Comparison of ENCODE assay signal across 9 mouse cellular contexts in the genomic region with DNA sequence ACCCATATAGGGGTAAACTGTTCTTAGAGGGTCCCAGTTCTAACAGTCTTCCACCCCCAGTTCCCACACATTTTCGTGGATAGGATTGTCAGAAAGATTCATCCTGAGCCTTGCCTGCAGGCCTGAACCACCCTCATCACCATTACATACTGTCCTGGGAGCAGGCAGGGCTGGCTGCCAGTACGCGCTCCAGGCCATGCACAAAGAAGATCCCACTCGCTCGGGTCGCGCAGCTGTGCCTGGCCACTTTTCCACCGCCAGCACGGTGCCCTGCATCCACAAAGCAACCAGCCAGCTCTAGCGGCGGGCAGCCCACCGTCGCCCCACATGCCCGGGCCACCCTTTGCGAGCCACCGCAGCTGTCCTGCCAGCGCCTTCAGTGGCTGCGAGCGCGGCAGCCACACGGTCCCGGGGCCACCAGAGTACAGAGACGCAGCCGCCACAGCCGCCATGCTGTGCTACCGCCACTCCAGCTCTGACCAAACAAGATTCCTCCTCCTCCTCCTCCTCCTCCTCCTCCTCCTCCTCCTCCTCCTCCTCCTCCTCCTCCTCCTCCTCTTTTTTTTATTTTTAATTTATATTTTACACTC. TPM values are rescaled to one million over a fixed set of nuclear protein-coding genes. Genes with fewer than 3 reads are reported as not detected.
A peak's percentile ranks its signal among the peaks of the same experiment; 100 is the strongest.
DNase-seq lines count a peak whose midpoint lies in the region; ATAC-seq and TF ChIP-seq lines count a peak whose summit lies in the region.
"Had no signal": no experiment of that assay in that cellular context is flagged by ENCODE, and none has a peak within 500 bp of the region (broad histone marks: within the 10 kb centered on the region; RNA-seq: fewer than 3 reads in every experiment).

No protein-coding gene starts in this region.

- H3K4me3 ChIP-seq in layer of hippocampus, adult 2 months, result peak overlapping the region; percentile 30; the same call in 1 of the 2 replicates
- H3K4me3 ChIP-seq in embryonic facial prominence, embryonic 11.5 days (ENCODE audit: low read depth, low read length), result no peak overlapping the region
- peak overlapping the region; percentile 18; the same call in 1 of the 2 replicates for H3K4me3 ChIP-seq in hindbrain, embryonic 12.5 days
- H3K4me3 ChIP-seq in midbrain, embryonic 15.5 days, result peak overlapping the region; percentile 27

- H3K9ac ChIP-seq in embryonic facial prominence, embryonic 11.5 days (replicated peaks; ENCODE audit: low read length), result 0 out of 2 replicates have a peak overlapping the region, but pooled peaks have one; percentile 22
- 0 out of 2 replicates have a peak overlapping the region, but pooled peaks have one; percentile 13 for H3K9ac ChIP-seq in hindbrain, embryonic 12.5 days
- 0 out of 2 replicates have a peak overlapping the region, but pooled peaks have one; percentile 6 for H3K9ac ChIP-seq in midbrain, embryonic 15.5 days

- H3K36me3 ChIP-seq in embryonic facial prominence, embryonic 11.5 days (replicated peaks; ENCODE audit: control insufficient read depth, insufficient read depth, low read depth, low read length), result no peaks in the 10 kb centered on the region
- H3K36me3 ChIP-seq in hindbrain, embryonic 12.5 days, result no peaks in the 10 kb centered on the region
- H3K36me3 ChIP-seq in midbrain, embryonic 15.5 days (replicated peaks), result no peaks in the 10 kb centered on the region

- no peak overlapping the region for H3K27ac ChIP-seq in layer of hippocampus, adult 2 months
- H3K27ac ChIP-seq in embryonic facial prominence, embryonic 11.5 days (replicated peaks; ENCODE audit: low read depth, low read length), result no peak overlapping the region
- H3K27ac ChIP-seq in hindbrain, embryonic 12.5 days, result no peak overlapping the region
- no peak overlapping the region for H3K27ac ChIP-seq in midbrain, embryonic 15.5 days

- H3K4me2 ChIP-seq in embryonic facial prominence, embryonic 11.5 days (ENCODE audit: low read depth, low read length), result peak overlapping the region; percentile 21; the same call in 1 of the 2 replicates
- H3K4me2 ChIP-seq in hindbrain, embryonic 12.5 days (replicated peaks), result peak overlapping the region; percentile 21; the same call in 1 of the 2 replicates
- peak overlapping the region; percentile 39 for H3K4me2 ChIP-seq in midbrain, embryonic 15.5 days

- no peak for DNase-seq in layer of hippocampus, adult 2 months (ENCODE audit: low spot score in 2 of 2)
- DNase-seq in layer of hippocampus, adult 9-10 months (ENCODE audit: low spot score), result no peak
- DNase-seq in embryonic facial prominence, embryonic 11.5 days (ENCODE audit: low spot score), result no peak
- no peak for DNase-seq in gastrocnemius, postnatal 36 days

- H3K9me3 ChIP-seq in embryonic facial prominence, embryonic 11.5 days (replicated peaks; ENCODE audit: control insufficient read depth, low read length), result no peaks in the 10 kb centered on the region
- H3K9me3 ChIP-seq in hindbrain, embryonic 12.5 days (replicated peaks), result no peaks in the 10 kb centered on the region
- no peaks in the 10 kb centered on the region for H3K9me3 ChIP-seq in midbrain, embryonic 15.5 days

- TF ChIP-seq CTCF in layer of hippocampus, adult 2 months (conservative IDR thresholded peaks at IDR 0.05), result no peak

- 41% methylated on average over 21 of the region's 26 CpGs for WGBS in embryonic facial prominence, embryonic 11.5 days
- 48% methylated on average over 22 of the region's 26 CpGs for WGBS in hindbrain, embryonic 12.5 days
- 67% methylated on average over 24 of the region's 26 CpGs for WGBS in midbrain, embryonic 15.5 days

- H3K4me1 ChIP-seq in embryonic facial prominence, embryonic 11.5 days (ENCODE audit: control insufficient read depth, insufficient read depth, low read length), result no peaks in the 10 kb centered on the region
- H3K4me1 ChIP-seq in hindbrain, embryonic 12.5 days, result no peaks in the 10 kb centered on the region
- H3K4me1 ChIP-seq in midbrain, embryonic 15.5 days, result no peaks in the 10 kb centered on the region

- intact Hi-C loops in gastrocnemius, postnatal 36 days (cut with DNase I), result no loop called here

- ATAC-seq in embryonic facial prominence, embryonic 11.5 days (replicated peaks; ENCODE audit: insufficient number of reproducible peaks, low FRiP score, low TSS enrichment, low read depth), result no peak
- ATAC-seq in hindbrain, embryonic 12.5 days (ENCODE audit: low FRiP score), result no peak
- ATAC-seq in midbrain, embryonic 15.5 days (replicated peaks), result peak; percentile 70
- no peak for ATAC-seq in cerebellum, adult (ENCODE audit: insufficient number of reproducible peaks, low FRiP score, low TSS enrichment)
- ATAC-seq in inflammation-experienced regulatory T-cells, adult 6 months, result no peak
- ATAC-seq: Patski had no signal

- H3K27me3 ChIP-seq in embryonic facial prominence, embryonic 11.5 days (ENCODE audit: control insufficient read depth, insufficient read depth, low read length), result peaks cover 3% of the 10 kb centered on the region; the same call in 1 of the 2 replicates
- H3K27me3 ChIP-seq in hindbrain, embryonic 12.5 days, result peaks cover 28% of the 10 kb centered on the region
- peaks cover 24% of the 10 kb centered on the region for H3K27me3 ChIP-seq in midbrain, embryonic 15.5 days (replicated peaks)

RNA-seq across cellular contexts. Expression of a gene that starts 31.8 kb away (rescaled TPM):
- total RNA-seq in layer of hippocampus, adult 2 months (2021), result 100 to 1,000 TPM; 138 to 146 TPM
- polyA plus RNA-seq in embryonic facial prominence, embryonic 11.5 days (2014; fragmentation: Nextera tagmentation; extraction: Ambion mirVana), result 14.8 and 18.4 TPM in 2 replicates
- polyA plus RNA-seq in hindbrain, embryonic 12.5 days (2016; fragmentation: Nextera tagmentation; extraction: Ambion mirVana), result 90.3 and 92.9 TPM in 2 replicates
- 260 and 264 TPM in 2 replicates for polyA plus RNA-seq in midbrain, embryonic 15.5 days (2015; fragmentation: Nextera tagmentation; extraction: Ambion mirVana)
- 1 to 10 TPM; 1.1 to 1.2 TPM for total RNA-seq in gastrocnemius, postnatal 36 days (2021)
- 1 to 10 TPM; 2.4 to 3.8 (median 3.7) TPM for polyA plus RNA-seq in inflammation-experienced regulatory T-cells, adult 6 months (2017; shearing (Covaris generic))
